Mouse (Mus musculus): ENCODE measurements around the gene Syk. TPM values are rescaled to one million over a fixed set of nuclear protein-coding genes. Genes with fewer than 3 reads are reported as not detected.

Gene Syk
- polyA plus RNA-seq (2017; shearing (Covaris generic)) = 1 to 10 TPM in 1 of 3 experiments, under 1 TPM in 2; 0.16 to 1.1 (median 0.97) TPM

- no peak for ATAC-seq
Observed at GRCm38 (mm10) chr13:52582878-52583661, at the start of gene Syk. TSS of gene Syk (plus strand) at chr13:52583173.

GRCm38 (mm10) chr13:52533644-52534043 lies 49.3 kb upstream of the Syk start:
- ATAC-seq = no peak

GRCm38 (mm10) chr13:52535542-52535941 lies 47.4 kb upstream of the Syk start:
- ATAC-seq = no peak

GRCm38 (mm10) chr13:52537754-52538587 lies 45.0 kb upstream of the Syk start:
- ATAC-seq = no peak

- ATAC-seq = no peak
Observed at GRCm38 (mm10) chr13:52538588-52539116, 44.3 kb upstream of the Syk start.

- no peak for ATAC-seq
Observed at GRCm38 (mm10) chr13:52539461-52539860, 43.5 kb upstream of the Syk start.

GRCm38 (mm10) chr13:52541385-52542035 lies 41.5 kb upstream of the Syk start:
- ATAC-seq = no peak

- ATAC-seq = no peak
Observed at GRCm38 (mm10) chr13:52542036-52542526, 40.9 kb upstream of the Syk start.

- no peak for ATAC-seq
Observed at GRCm38 (mm10) chr13:52542636-52543035, 40.3 kb upstream of the Syk start.

GRCm38 (mm10) chr13:52546288-52546687 lies 36.7 kb upstream of the Syk start:
- ATAC-seq = no peak

GRCm38 (mm10) chr13:52550690-52551193 lies 32.2 kb upstream of the Syk start:
- ATAC-seq = no peak

GRCm38 (mm10) chr13:52551275-52551674 lies 31.7 kb upstream of the Syk start:
- no peak for ATAC-seq

- no peak for ATAC-seq
Observed at GRCm38 (mm10) chr13:52552822-52553477, 30.0 kb upstream of the Syk start.

- no peak for ATAC-seq
Observed at GRCm38 (mm10) chr13:52554722-52555121, 28.3 kb upstream of the Syk start.

- no peak for ATAC-seq
Observed at GRCm38 (mm10) chr13:52557421-52557820, 25.6 kb upstream of the Syk start.

GRCm38 (mm10) chr13:52561367-52562165 lies 21.4 kb upstream of the Syk start:
- ATAC-seq = no peak

- no peak for ATAC-seq
Observed at GRCm38 (mm10) chr13:52562166-52562571, 20.8 kb upstream of the Syk start.

GRCm38 (mm10) chr13:52565103-52565739 lies 17.8 kb upstream of the Syk start:
- no peak for ATAC-seq

GRCm38 (mm10) chr13:52566188-52566760 lies 16.7 kb upstream of the Syk start:
- no peak for ATAC-seq

GRCm38 (mm10) chr13:52566777-52567176 lies 16.2 kb upstream of the Syk start:
- no peak for ATAC-seq

All from inflammation-experienced regulatory T-cells, adult 6 months (primary cell).